Mouse (Mus musculus) myocyte (in vitro differentiated cells): ENCODE data around the gene Pld4.
"Not testable (repeated sequence)": the region's sequence is repeated elsewhere in the genome, so short reads cannot be mapped to it uniquely, and the experiment has no call there.

Experiments used
- POLR2A ChIP-seq: IDR thresholded peaks from one replicate; pipeline ENCODE4 v1.6.1; 2011; ENCODE audit warnings: low read depth, mild to moderate bottlenecking, control low read depth, moderate library complexity; ENCODE audit not compliant: insufficient read length
- POLR2AphosphoS2 ChIP-seq: IDR thresholded peaks from one replicate; pipeline ENCODE4 v1.6.1; 2011; ENCODE audit warnings: low read depth, control low read depth; ENCODE audit not compliant: insufficient read length

DNA sequence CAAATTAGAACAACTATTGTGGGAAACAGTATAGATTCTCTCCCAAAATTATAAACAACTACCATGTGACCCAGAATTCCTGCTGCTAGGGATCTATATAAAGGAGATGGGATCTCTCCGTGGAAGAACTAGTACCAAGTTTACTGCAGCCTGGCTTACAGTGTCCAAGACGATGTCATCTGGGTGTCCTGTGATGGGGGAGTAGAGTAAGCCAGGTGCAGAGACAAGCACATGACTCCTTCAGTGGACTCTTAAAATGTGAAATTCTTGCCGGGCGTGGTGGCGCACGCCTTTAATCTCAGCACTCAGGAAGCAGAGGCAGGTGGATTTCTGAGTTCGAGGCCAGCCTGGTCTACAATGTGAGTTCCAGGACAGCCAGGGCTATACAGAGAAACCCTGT is 56.4 kb downstream of the Pld4 start:
- not testable (repeated sequence) for TF ChIP-seq POLR2AphosphoS2, POLR2A
